Mouse (Mus musculus) bone marrow macrophage, adult 2 months (primary cell): Measurements from ENCODE around the gene 1700020A23Rik.

Experiments
- CTCF ChIP-seq: IDR thresholded peaks from 2 replicates; pipeline ENCODE4 v1.5.1; 2012; ENCODE audit warnings: low read depth, mild to moderate bottlenecking, low read length, moderate library complexity
- POLR2A ChIP-seq: IDR thresholded peaks from 2 replicates; pipeline ENCODE4 v1.6.1; 2012; ENCODE audit warnings: mild to moderate bottlenecking, low read depth, low read length, borderline replicate concordance

DNA sequence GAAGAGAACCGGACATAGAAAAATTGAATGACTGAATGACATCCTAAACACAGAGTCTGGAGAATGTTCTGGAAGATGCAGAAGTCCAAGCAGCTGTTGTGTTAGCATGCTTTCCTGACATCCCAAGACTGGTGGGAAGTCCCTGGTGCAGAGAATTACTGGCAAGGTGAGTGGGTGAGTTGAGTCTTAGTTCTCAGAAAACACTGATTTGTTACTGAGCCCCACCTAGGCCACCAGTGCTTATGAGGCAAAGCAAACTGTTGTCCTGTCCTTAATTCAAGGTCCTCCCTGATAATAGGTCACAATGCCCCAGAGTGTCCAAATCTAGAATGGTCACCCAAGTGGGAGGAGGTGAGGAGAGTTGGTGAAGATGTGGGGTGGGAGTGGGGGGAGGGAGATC, at the start of gene 1700020A23Rik, which contains the start of gene Gm28372:
- TF ChIP-seq POLR2A: no peak
- TF ChIP-seq CTCF: no peak
